Mouse (Mus musculus) embryonic fibroblast, embryonic 13.5 days (primary cell): ENCODE results near the gene Adamtsl1.

Experiments used
- CTCF ChIP-seq: IDR thresholded peaks from 2 replicates; pipeline ENCODE4 v1.5.1; 2011; ENCODE audit warnings: mild to moderate bottlenecking, control low read depth, low read length, moderate library complexity, borderline replicate concordance; ENCODE audit not compliant: insufficient read depth
- POLR2A ChIP-seq: IDR thresholded peaks from 2 replicates; pipeline ENCODE4 v1.6.1; 2011; ENCODE audit warnings: low read depth, mild to moderate bottlenecking, control low read depth, low read length, moderate library complexity

GRCm38 (mm10) chr4:85764476-85764875, 250.5 kb downstream of the Adamtsl1 start:
- TF ChIP-seq CTCF = no peak
- no peak for TF ChIP-seq POLR2A
